Mouse (Mus musculus) testis, adult 2 months (tissue): ENCODE results near the gene Unk.

Experiments
- CTCF ChIP-seq: fragments of 200-500 bp; IDR thresholded peaks from 2 replicates; pipeline ENCODE4 v1.5.1; 2012; ENCODE audit warnings: low read depth, mild to moderate bottlenecking, inconsistent platforms, low read length, moderate library complexity; ENCODE audit not compliant: control insufficient read depth, insufficient read depth, insufficient replicate concordance
- POLR2A ChIP-seq: fragments of 200-500 bp; IDR thresholded peaks from 2 replicates; pipeline ENCODE4 v1.6.1; 2012; ENCODE audit warnings: low read depth, mild to moderate bottlenecking, inconsistent platforms, low read length, moderate library complexity; ENCODE audit not compliant: control insufficient read depth

DNA sequence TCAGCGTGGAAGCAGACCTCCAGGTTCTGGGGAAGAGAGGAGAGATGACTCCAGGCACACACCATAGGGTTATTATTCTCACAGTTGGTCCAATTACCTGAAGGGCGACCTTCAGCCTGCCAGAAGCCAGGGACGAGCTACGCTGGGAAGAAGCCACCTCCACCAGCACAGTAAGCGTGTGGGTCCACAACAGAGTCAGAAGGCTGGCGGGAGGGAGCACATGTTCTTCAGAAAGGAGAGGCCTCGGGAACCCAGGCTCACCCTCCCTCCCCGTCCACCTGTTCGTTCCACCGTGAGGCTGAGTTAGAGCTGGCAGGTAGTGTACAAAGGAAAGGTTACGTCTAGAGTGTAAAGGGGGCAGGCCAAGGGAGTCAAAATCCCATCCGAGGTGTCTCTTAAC is 35.2 kb downstream of the Unk start:
- no peak for TF ChIP-seq CTCF
- TF ChIP-seq POLR2A: no peak
